Mouse (Mus musculus) T-cell, adult 66 days (primary cell): ENCODE results near the gene Txndc8. TPM values are rescaled to one million over a fixed set of nuclear protein-coding genes. Genes with fewer than 3 reads are reported as not detected.

Source experiments
- total RNA-seq, 2 experiments: library from RNA; stranded (reverse); gene quantifications; 3 replicates in 1 of 2; 4 replicates in 1 of 2; pipeline ENCODE4 v1.2.4; 2023

The Txndc8 gene
- total RNA-seq: not detected

DNA sequence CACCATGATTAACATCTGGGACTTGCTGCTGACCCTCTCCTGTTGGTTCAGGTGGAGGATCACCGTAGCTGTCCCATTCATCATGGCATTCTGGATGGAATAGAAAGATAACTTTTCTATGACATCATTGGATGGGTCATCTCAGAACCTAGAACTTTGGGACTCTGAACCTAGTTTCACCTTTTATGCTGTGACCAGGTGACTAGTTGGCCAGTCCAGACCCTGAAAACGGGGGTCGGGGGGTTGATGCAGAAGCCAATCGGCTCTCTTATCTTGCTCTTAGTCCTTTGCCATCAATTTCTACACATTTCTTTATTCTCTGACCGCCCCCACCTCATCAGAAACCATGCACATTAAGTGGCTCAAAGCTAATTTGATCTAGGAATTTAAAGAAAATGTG is at the start of gene Txndc8:
Gene Txndc8 (minus strand): TSS at position 101 of the 400 bp plus-strand sequence.

GRCm38 (mm10) chr4:57956029-57956960 is 52.6 kb downstream of the Txndc8 start, which contains the start of gene Txn1:
Gene Txn1, minus strand, starts transcription at chr4:57956411.

Other genes with a start within 250 kb of the Txndc8 start
- gene D630039A03Rik, start 92.8 kb downstream of the Txndc8 start, total RNA-seq: 1 to 10 TPM; 2.4 to 3.6 TPM
- 10 to 100 TPM; 59.8 to 67.5 TPM for gene Txn1, start 52.7 kb downstream of the Txndc8 start, total RNA-seq
- gene Svep1, start 197.7 kb upstream of the Txndc8 start, total RNA-seq: not detected